Mouse (Mus musculus): ENCODE data around the gene Tesk2. TPM values are rescaled to one million over a fixed set of nuclear protein-coding genes. Genes with fewer than 3 reads are reported as not detected.
A peak's percentile ranks its signal among the peaks of the same experiment; 100 is the strongest.
"Not testable (repeated sequence)": the region's sequence is repeated elsewhere in the genome, so short reads cannot be mapped to it uniquely, and the experiment has no call there.

Tesk2 gene
- polyA plus RNA-seq (2016; fragmentation: Nextera tagmentation; extraction: Ambion mirVana): 9.0 and 9.4 TPM in 2 replicates

DNA sequence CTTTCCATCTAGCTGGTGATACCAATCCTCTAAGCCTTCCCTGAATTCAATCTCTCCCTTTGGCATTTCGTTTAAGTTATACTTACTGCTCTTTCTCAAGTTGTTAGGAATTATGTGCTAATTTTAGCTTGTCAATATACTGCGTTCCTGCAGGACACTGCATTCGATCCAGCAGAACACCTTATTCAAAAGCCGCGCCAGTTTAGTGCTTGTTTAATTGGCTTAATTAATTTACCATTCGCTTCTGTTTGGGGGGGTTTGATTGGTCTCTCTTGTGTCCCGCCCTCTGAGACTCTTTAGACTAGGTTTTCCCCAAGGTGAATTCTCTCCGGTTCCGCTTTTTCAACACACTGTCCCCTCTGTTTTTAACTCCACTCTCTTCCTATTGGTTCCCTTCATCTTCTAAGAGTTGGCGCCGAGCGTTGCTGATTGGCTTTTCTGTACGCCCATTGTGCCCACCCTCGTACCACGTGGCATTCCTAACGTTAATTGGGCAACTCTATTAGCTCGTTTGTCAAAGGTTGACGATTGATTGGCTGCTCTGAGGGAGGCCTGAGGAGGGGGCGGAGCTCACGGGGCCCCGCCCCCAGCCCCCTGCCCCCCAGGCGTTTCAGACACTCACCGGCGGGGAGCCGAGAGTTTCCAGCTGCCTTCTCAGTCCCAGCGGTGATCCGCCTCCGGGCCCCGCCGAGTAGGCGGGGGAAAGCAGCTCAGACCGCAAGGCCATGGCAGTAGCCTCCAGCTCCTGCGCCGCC lies at the start of gene Tesk2:
Gene Tesk2 (plus strand): TSS at position 606 of the 755 bp plus-strand sequence.
- WGBS: 1% methylated on average over 34 of the region's 34 CpGs
- H3K4me1 ChIP-seq: peaks cover 24% of the 10 kb centered on the region
- DNase-seq (ENCODE audit: extremely low spot score, low spot score): peak; percentile 94
- no peaks in the 10 kb centered on the region for H3K9me3 ChIP-seq
- H3K27me3 ChIP-seq (ENCODE audit: poor library complexity, severe bottlenecking): peaks cover 15% of the 10 kb centered on the region
- H3K36me3 ChIP-seq (replicated peaks): peaks cover 11% of the 10 kb centered on the region
- peak within 1 kb of the TSS; percentile 92 for H3K27ac ChIP-seq
- peak within 1 kb of the TSS; percentile 89 for H3K4me3 ChIP-seq

DNA sequence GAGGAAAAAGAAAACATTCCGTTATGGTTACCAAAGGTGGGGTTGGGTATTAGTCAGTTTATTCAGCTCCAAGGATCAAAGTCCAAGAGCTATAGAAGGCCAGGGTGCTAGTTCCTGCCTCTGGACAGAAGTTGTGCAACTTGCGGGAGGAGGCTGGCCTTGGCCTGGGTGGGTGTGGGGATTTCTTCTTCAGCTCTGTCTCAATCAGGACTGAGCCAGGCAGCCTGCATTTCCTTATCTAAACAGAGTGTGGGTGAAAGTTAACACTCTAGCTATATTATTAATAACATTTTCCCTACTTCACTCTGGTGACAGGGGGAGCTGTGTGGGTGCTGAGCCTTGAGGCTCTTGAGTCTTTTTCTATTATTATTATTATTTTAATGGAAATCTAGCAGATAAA lies 48.0 kb upstream of the Tesk2 start:
- H3K9me3 ChIP-seq: no peaks in the 10 kb centered on the region
- no peak overlapping the region for H3K27ac ChIP-seq
- no peaks in the 10 kb centered on the region for H3K27me3 ChIP-seq (ENCODE audit: poor library complexity, severe bottlenecking)
- H3K4me3 ChIP-seq: no peak overlapping the region
- no peaks in the 10 kb centered on the region for H3K36me3 ChIP-seq (replicated peaks)
- WGBS: 80% methylated on average over 2 of the region's 2 CpGs
- no peaks in the 10 kb centered on the region for H3K4me1 ChIP-seq
- no peak for DNase-seq (ENCODE audit: extremely low spot score, low spot score)

DNA sequence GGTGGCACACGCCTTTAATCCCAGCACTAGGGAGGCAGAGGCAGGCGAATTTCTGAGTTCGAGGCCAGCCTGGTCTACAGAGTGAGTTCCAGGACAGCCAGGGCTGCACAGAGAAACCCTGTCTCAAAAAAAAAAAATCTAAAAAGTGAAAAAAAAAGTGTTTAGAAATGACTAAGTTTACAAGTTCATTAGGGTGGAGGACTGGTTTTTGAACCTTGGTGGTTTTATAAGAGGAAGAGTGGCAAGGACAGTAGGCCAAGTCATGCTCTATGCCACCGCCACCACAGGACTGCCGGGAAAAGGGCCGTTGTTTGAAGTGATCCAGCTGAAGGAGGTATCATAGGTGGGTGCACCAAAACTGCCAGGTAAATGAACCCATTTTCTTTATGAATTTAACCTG lies 46.0 kb upstream of the Tesk2 start:
- not testable (repeated sequence) for H3K9me3 ChIP-seq; H3K4me1 ChIP-seq; H3K4me3 ChIP-seq; H3K27me3 ChIP-seq (ENCODE audit: poor library complexity, severe bottlenecking); H3K27ac ChIP-seq; H3K36me3 ChIP-seq (replicated peaks); DNase-seq (ENCODE audit: extremely low spot score, low spot score)
- 91% methylated on average over 6 of the region's 6 CpGs for WGBS

DNA sequence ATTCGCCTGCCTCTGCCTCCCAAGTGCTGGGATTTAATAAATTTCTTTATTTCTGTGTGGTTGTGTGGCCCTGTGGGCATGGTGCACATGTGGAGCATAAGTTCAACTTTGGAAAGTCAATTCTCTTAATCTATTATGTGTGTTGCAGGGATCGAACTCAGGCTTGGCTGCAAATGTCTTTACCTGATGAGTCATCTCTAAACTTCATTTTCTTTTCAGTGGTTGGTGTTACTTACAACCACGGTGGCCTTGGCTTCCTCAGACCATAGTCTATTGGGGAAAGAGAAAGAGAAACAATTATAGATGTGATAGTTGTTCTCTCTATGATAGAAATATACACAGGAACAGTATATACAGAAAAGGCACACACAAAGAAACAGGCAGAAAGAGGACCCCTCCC lies 44.7 kb upstream of the Tesk2 start:
- Histone ChIP-seq H3K27me3 (ENCODE audit: poor library complexity, severe bottlenecking) (no peaks in the 10 kb centered on the region), H3K27ac (no peak overlapping the region), H3K4me1 (no peaks in the 10 kb centered on the region), H3K9me3 (no peaks in the 10 kb centered on the region), H3K4me3 (no peak overlapping the region), H3K36me3 (replicated peaks) (no peaks in the 10 kb centered on the region)
- no peak for DNase-seq (ENCODE audit: extremely low spot score, low spot score)
- 88% methylated on average over 3 of the region's 3 CpGs for WGBS

DNA sequence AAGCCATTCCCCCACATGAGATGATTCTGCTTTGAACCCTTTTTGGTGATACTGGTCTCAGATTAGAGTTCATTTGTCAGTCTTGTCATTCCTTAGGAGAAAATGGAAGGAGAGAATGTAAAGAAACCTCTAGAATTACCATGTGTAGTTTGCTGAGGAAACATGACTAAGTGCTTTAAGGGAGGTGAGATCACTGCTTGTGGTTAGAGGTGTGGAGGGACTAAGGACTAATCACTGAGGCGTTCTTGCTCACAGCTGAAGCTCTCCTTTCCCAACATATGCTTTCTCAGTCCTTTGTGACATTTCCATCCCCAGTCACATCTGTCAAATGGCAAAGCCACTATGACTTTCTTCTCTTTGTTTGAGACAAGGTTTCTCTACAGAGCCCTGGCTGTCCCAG lies 42.9 kb upstream of the Tesk2 start:
- no peaks in the 10 kb centered on the region for H3K4me1 ChIP-seq
- no peak for DNase-seq (ENCODE audit: extremely low spot score, low spot score)
- no peak overlapping the region for H3K27ac ChIP-seq
- no peak overlapping the region for H3K4me3 ChIP-seq
- 91% methylated on average over 1 of the region's 1 CpGs for WGBS
- no peaks in the 10 kb centered on the region for H3K36me3 ChIP-seq (replicated peaks)
- H3K9me3 ChIP-seq: no peaks in the 10 kb centered on the region
- H3K27me3 ChIP-seq (ENCODE audit: poor library complexity, severe bottlenecking): no peaks in the 10 kb centered on the region

- Histone ChIP-seq H3K27ac (no peak overlapping the region), H3K4me3 (no peak overlapping the region), H3K9me3 (no peaks in the 10 kb centered on the region), H3K4me1 (no peaks in the 10 kb centered on the region), H3K36me3 (replicated peaks) (no peaks in the 10 kb centered on the region), H3K27me3 (ENCODE audit: poor library complexity, severe bottlenecking) (no peaks in the 10 kb centered on the region)
- 77% methylated on average over 5 of the region's 5 CpGs for WGBS
- DNase-seq (ENCODE audit: extremely low spot score, low spot score): no peak
Observed at GRCm38 (mm10) chr4:116679141-116679540, 41.6 kb upstream of the Tesk2 start.

DNA sequence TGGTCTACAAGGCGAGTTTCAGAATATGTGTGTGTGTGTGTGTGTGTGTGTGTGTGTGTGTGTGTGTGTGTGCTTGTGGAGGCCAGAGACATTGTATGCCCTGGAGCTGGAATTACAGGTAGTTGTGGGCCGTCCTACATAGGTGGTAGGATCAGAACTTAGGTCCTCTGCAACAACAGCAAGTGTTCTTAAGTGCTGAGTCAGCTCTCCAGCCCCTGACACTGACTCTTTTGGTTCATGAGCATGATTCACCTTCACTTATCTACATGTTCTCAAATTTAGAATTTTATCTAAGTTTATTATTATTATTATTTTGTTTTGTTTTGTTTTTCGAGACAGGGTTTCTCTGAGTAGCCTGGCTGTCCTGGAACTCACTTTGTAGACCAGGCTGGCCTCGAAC lies 40.2 kb upstream of the Tesk2 start:
- not testable (repeated sequence) for H3K27me3 ChIP-seq (ENCODE audit: poor library complexity, severe bottlenecking); H3K4me3 ChIP-seq; DNase-seq (ENCODE audit: extremely low spot score, low spot score); H3K36me3 ChIP-seq (replicated peaks); H3K27ac ChIP-seq; H3K9me3 ChIP-seq; H3K4me1 ChIP-seq
- 88% methylated on average over 4 of the region's 4 CpGs for WGBS

- no peaks in the 10 kb centered on the region for H3K9me3 ChIP-seq
- peaks cover 22% of the 10 kb centered on the region for H3K4me1 ChIP-seq
- H3K36me3 ChIP-seq (replicated peaks): peaks cover 19% of the 10 kb centered on the region
- no peak overlapping the region for H3K27ac ChIP-seq
- 94% methylated on average over 4 of the region's 4 CpGs for WGBS
- no peak overlapping the region for H3K4me3 ChIP-seq
- H3K27me3 ChIP-seq (ENCODE audit: poor library complexity, severe bottlenecking): no peaks in the 10 kb centered on the region
- DNase-seq (ENCODE audit: extremely low spot score, low spot score): no peak
Observed at GRCm38 (mm10) chr4:116683957-116684356, 36.8 kb upstream of the Tesk2 start.

DNA sequence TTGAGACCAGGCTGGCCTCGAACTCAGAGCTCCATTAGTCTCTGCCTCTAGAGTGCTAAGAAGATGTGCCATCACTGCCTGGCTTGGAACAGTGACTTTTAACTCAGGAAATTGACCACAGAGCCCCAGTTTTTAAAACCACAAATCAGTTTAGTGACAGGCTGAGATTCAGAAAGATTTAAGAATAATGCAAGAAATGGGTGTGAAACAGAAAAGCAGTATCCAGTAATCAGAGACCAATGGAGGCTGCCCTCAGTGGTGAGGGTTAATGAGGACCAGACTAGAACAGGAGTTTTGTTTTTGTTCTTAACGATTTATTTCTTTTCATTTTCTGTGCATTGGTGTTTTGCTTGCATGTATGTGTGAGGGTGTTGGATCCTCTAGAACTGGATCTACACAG lies 36.1 kb upstream of the Tesk2 start:
- 79% methylated on average over 2 of the region's 2 CpGs for WGBS
- peaks cover 22% of the 10 kb centered on the region for H3K4me1 ChIP-seq
- no peaks in the 10 kb centered on the region for H3K27me3 ChIP-seq (ENCODE audit: poor library complexity, severe bottlenecking)
- peak overlapping the region; percentile 98 for H3K27ac ChIP-seq
- DNase-seq (ENCODE audit: extremely low spot score, low spot score): no peak
- no peaks in the 10 kb centered on the region for H3K9me3 ChIP-seq
- peaks cover 26% of the 10 kb centered on the region for H3K36me3 ChIP-seq (replicated peaks)
- H3K4me3 ChIP-seq: peak overlapping the region; percentile 87

GRCm38 (mm10) chr4:116685402-116686061 lies 35.2 kb upstream of the Tesk2 start, which contains the start of gene Prdx1:
Gene Prdx1 (plus strand): TSS chr4:116685544.
- Histone ChIP-seq H3K27me3 (ENCODE audit: poor library complexity, severe bottlenecking) (no peaks in the 10 kb centered on the region), H3K4me1 (peaks cover 22% of the 10 kb centered on the region), H3K4me3 (peak within 1 kb of the TSS; percentile 87), H3K9me3 (no peaks in the 10 kb centered on the region), H3K27ac (peak within 1 kb of the TSS; percentile 98), H3K36me3 (replicated peaks) (peaks cover 35% of the 10 kb centered on the region)
- DNase-seq (ENCODE audit: extremely low spot score, low spot score): peak; percentile 98
- WGBS: under 1% methylated on average over 56 of the region's 56 CpGs

DNA sequence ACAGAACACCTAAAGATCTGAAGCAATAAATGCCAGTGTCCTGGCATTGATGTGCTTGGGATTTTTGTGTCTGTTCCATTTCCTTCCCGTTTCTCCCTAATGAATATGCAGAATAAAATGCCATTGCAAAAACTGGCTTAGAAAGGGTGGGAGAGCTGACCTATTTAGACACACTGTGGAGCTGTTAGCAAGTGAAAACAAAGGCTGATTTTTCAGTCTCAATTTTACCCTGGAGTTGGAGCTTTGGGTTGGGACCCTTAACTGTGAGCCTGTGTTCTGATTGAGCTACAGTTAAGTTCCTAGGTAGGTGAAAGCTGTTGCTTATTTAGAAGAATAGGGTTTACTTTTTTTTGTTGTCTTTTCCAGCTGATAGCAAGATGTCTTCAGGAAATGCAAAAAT lies 33.7 kb upstream of the Tesk2 start:
- H3K27me3 ChIP-seq (ENCODE audit: poor library complexity, severe bottlenecking): no peaks in the 10 kb centered on the region
- H3K4me3 ChIP-seq: peak overlapping the region; percentile 87
- H3K9me3 ChIP-seq: no peaks in the 10 kb centered on the region
- no peak overlapping the region for H3K27ac ChIP-seq
- H3K4me1 ChIP-seq: peaks cover 22% of the 10 kb centered on the region
- WGBS: 52% methylated on average over 1 of the region's 1 CpGs
- peaks cover 50% of the 10 kb centered on the region for H3K36me3 ChIP-seq (replicated peaks)
- DNase-seq (ENCODE audit: extremely low spot score, low spot score): no peak

- no peak overlapping the region for H3K4me3 ChIP-seq
- no peak for DNase-seq (ENCODE audit: extremely low spot score, low spot score)
- peaks cover 74% of the 10 kb centered on the region for H3K36me3 ChIP-seq (replicated peaks)
- H3K4me1 ChIP-seq: peaks cover 22% of the 10 kb centered on the region
- H3K27ac ChIP-seq: no peak overlapping the region
- H3K9me3 ChIP-seq: no peaks in the 10 kb centered on the region
- WGBS: 94% methylated on average over 4 of the region's 4 CpGs
- no peaks in the 10 kb centered on the region for H3K27me3 ChIP-seq (ENCODE audit: poor library complexity, severe bottlenecking)
Observed at GRCm38 (mm10) chr4:116689309-116689876, 31.4 kb upstream of the Tesk2 start.

DNA sequence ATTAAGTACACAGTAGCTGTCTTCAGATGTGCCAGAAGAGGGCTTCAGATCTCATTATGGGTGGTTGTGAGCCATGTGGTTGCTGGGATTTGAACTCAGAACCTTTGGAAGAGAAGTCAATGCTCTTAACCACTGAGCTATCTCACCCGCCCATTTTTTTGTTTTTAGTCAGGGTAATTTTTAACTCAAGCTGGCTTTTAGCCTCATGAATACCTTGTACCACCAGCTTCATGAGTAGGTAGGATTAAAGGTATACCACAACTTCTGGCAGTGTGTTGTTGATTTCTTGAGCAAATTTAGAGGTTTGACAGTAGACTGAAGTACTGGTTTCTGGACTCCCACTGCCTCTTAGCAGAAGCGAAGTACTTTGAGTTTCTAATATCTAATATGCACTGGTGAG lies 28.6 kb upstream of the Tesk2 start:
- peaks cover 99% of the 10 kb centered on the region for H3K36me3 ChIP-seq (replicated peaks)
- 89% methylated on average over 2 of the region's 2 CpGs for WGBS
- H3K4me3 ChIP-seq: no peak overlapping the region
- peaks cover 4% of the 10 kb centered on the region for H3K4me1 ChIP-seq
- H3K27ac ChIP-seq: no peak overlapping the region
- no peaks in the 10 kb centered on the region for H3K27me3 ChIP-seq (ENCODE audit: poor library complexity, severe bottlenecking)
- H3K9me3 ChIP-seq: no peaks in the 10 kb centered on the region
- DNase-seq (ENCODE audit: extremely low spot score, low spot score): no peak
